Mouse (Mus musculus) splenic B cell, adult 2 months (primary cell): Measurements from ENCODE around the gene Aunip.

Source experiments
- DNase-seq: peaks from one replicate; pipeline ENCODE4 v3.0.0-alpha.2; 2011; ENCODE audit warnings: low read depth, low spot score
- H3K27me3 ChIP-seq: 2 replicates; pipeline ENCODE4 v1.6.1; 2012; ENCODE audit warnings: mild to moderate bottlenecking, low read length, moderate library complexity, mixed read lengths; ENCODE audit not compliant: control insufficient read depth, poor library complexity, insufficient read depth, severe bottlenecking
- H3K36me3 ChIP-seq: 2 replicates; pipeline ENCODE4 v1.6.1; 2012; ENCODE audit warnings: mild to moderate bottlenecking, low read length, moderate library complexity, mixed read lengths; ENCODE audit not compliant: control insufficient read depth, poor library complexity, insufficient read depth, severe bottlenecking

The Aunip gene

GRCm38 (mm10) chr4:134567377-134568226, 56.8 kb downstream of the Aunip start:
- no peaks in the 10 kb centered on the region for H3K27me3 ChIP-seq
- no peak for DNase-seq
- H3K36me3 ChIP-seq: no peaks in the 10 kb centered on the region

GRCm38 (mm10) chr4:134569205-134569604, 58.4 kb downstream of the Aunip start:
- H3K36me3 ChIP-seq: no peaks in the 10 kb centered on the region
- H3K27me3 ChIP-seq: no peaks in the 10 kb centered on the region
- DNase-seq: no peak

- no peak for DNase-seq
- Histone ChIP-seq H3K27me3 (no peaks in the 10 kb centered on the region), H3K36me3 (no peaks in the 10 kb centered on the region)
These were observed 59.0 kb downstream of the Aunip start for GRCm38 (mm10) chr4:134569831-134570230.

GRCm38 (mm10) chr4:134570704-134571451, 60.1 kb downstream of the Aunip start:
- H3K27me3 ChIP-seq: no peaks in the 10 kb centered on the region
- no peaks in the 10 kb centered on the region for H3K36me3 ChIP-seq
- no peak for DNase-seq

GRCm38 (mm10) chr4:134572449-134573300, 61.9 kb downstream of the Aunip start:
- Histone ChIP-seq H3K36me3 (no peaks in the 10 kb centered on the region), H3K27me3 (no peaks in the 10 kb centered on the region)
- no peak for DNase-seq
